In the genomic region with DNA sequence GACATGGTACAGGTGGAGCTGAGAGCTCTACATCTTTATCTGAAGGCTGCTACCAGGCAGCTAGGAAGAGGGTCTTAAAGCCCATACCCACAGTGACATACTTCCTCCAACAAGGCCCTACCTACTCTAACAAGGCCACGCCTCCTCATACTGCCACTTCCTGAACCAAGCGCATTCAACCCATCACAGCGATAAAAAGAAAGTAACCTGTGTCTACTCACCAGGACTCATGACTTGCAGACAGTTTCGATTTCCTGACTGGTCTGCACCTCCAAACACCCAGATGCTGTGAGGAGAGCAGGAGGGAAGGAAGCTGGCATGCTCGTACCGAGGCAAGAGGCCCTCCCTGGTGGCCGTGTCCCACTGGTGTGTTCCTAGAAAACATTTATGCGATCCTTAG, we compare ENCODE assay signal across 15 mouse cellular contexts. TPM values are rescaled to one million over a fixed set of nuclear protein-coding genes. Genes with fewer than 3 reads are reported as not detected.
A peak's percentile ranks its signal among the peaks of the same experiment; 100 is the strongest.
DNase-seq lines count a peak whose midpoint lies in the region; ATAC-seq and TF ChIP-seq lines count a peak whose summit lies in the region.
"Had no signal": no experiment of that assay in that cellular context is flagged by ENCODE, and none has a peak within 500 bp of the region (broad histone marks: within the 10 kb centered on the region; RNA-seq: fewer than 3 reads in every experiment).

No protein-coding gene starts in this region.

- peak; percentile 28 for DNase-seq in R1 (ENCODE audit: low read depth, low spot score)
- DNase-seq in thymus, adult 2 months: peak; percentile 69
- DNase-seq in embryonic facial prominence, embryonic 10.5 days (ENCODE audit: low spot score): no peak
- no peak for DNase-seq in neural tube, embryonic 10.5 days (ENCODE audit: extremely low spot score, low spot score)
- DNase-seq in MN1 (ENCODE audit: low spot score): no peak
- DNase-seq: adrenal gland, adult 8-10 months; cerebellum, adult 18-20 months; kidney, postnatal 14 days; lung, embryonic 14.5 days had no signal

- no peak overlapping the region for H3K9ac ChIP-seq in forebrain, embryonic 13.5 days
- H3K9ac ChIP-seq: heart, embryonic 13.5 days; hindbrain, embryonic 15.5 days; lung, embryonic 14.5 days had no signal

- H3K27ac ChIP-seq in thymus, adult 2 months (ENCODE audit: control insufficient read depth, insufficient read depth, low read length): peak overlapping the region; percentile 63
- H3K27ac ChIP-seq in embryonic facial prominence, embryonic 10.5 days (replicated peaks): no peak overlapping the region
- H3K27ac ChIP-seq in forebrain, embryonic 13.5 days: no peak overlapping the region
- H3K27ac ChIP-seq: heart, embryonic 13.5 days; hindbrain, embryonic 15.5 days had no signal

- H3K4me1 ChIP-seq in thymus, adult 2 months (replicated peaks; ENCODE audit: control insufficient read depth, insufficient read depth, low read length): peaks cover 3% of the 10 kb centered on the region
- H3K4me1 ChIP-seq in embryonic facial prominence, embryonic 10.5 days: no peaks in the 10 kb centered on the region
- no peaks in the 10 kb centered on the region for H3K4me1 ChIP-seq in forebrain, embryonic 13.5 days
- H3K4me1 ChIP-seq: hindbrain, embryonic 15.5 days had no signal

- TF ChIP-seq CTCF in thymus, adult 2 months (IDR thresholded peaks at IDR 0.05; ENCODE audit: borderline replicate concordance, control insufficient read depth, extremely low read depth, insufficient read depth, low read length, poor library complexity): no peak

- no peaks in the 10 kb centered on the region for H3K9me3 ChIP-seq in embryonic facial prominence, embryonic 10.5 days
- no peaks in the 10 kb centered on the region for H3K9me3 ChIP-seq in forebrain, embryonic 13.5 days (replicated peaks)
- H3K9me3 ChIP-seq: hindbrain, embryonic 15.5 days had no signal

- 3% methylated on average over 8 of the region's 8 CpGs for WGBS in thymus, adult 2 months
- WGBS in embryonic facial prominence, embryonic 10.5 days: 95% methylated on average over 8 of the region's 8 CpGs
- 91% methylated on average over 8 of the region's 8 CpGs for WGBS in forebrain, embryonic 13.5 days

- peak; percentile 83 for ATAC-seq in granulocyte monocyte progenitor cell, adult 5-6 weeks (replicated peaks; ENCODE audit: poor library complexity, severe bottlenecking)
- peak; percentile 91 for ATAC-seq in megakaryocyte progenitor cell, adult 5-6 weeks (replicated peaks; ENCODE audit: poor library complexity)
- no peak for ATAC-seq in forebrain, embryonic 13.5 days

- H3K4me2 ChIP-seq in forebrain, embryonic 13.5 days: no peak overlapping the region
- H3K4me2 ChIP-seq: heart, embryonic 13.5 days; hindbrain, embryonic 15.5 days; lung, embryonic 14.5 days had no signal

- no peaks in the 10 kb centered on the region for H3K27me3 ChIP-seq in thymus, adult 2 months (ENCODE audit: control insufficient read depth, insufficient read depth, low read length)
- H3K27me3 ChIP-seq in embryonic facial prominence, embryonic 10.5 days (replicated peaks; ENCODE audit: low read depth, poor library complexity, severe bottlenecking): no peaks in the 10 kb centered on the region
- no peaks in the 10 kb centered on the region for H3K27me3 ChIP-seq in forebrain, embryonic 13.5 days
- H3K27me3 ChIP-seq: heart, embryonic 13.5 days; hindbrain, embryonic 15.5 days had no signal

- peak overlapping the region; percentile 52 for H3K4me3 ChIP-seq in thymus, adult 2 months (ENCODE audit: control insufficient read depth, insufficient read depth, low read length)
- no peak overlapping the region for H3K4me3 ChIP-seq in embryonic facial prominence, embryonic 10.5 days
- no peak overlapping the region for H3K4me3 ChIP-seq in forebrain, embryonic 13.5 days
- H3K4me3 ChIP-seq: heart, embryonic 13.5 days; hindbrain, embryonic 15.5 days had no signal

- TF ChIP-seq POLR2A in thymus, adult 2 months (IDR thresholded peaks at IDR 0.05; ENCODE audit: control insufficient read depth, extremely low read depth, insufficient read depth, low read length, poor library complexity): no peak

- H3K36me3 ChIP-seq in thymus, adult 2 months (ENCODE audit: control insufficient read depth, insufficient read depth, low read length): no peaks in the 10 kb centered on the region
- peaks cover 72% of the 10 kb centered on the region for H3K36me3 ChIP-seq in embryonic facial prominence, embryonic 10.5 days (replicated peaks)
- H3K36me3 ChIP-seq in forebrain, embryonic 13.5 days (ENCODE audit: poor library complexity, severe bottlenecking): peaks cover 35% of the 10 kb centered on the region

RNA-seq across cellular contexts. Expression of gene Rabepk, which starts 9.4 kb away (rescaled TPM):
- total RNA-seq in granulocyte monocyte progenitor cell, adult 5-6 weeks (2014; fragmentation: Nextera tagmentation): 31.3 and 33.6 TPM in 2 replicates
- total RNA-seq in granulocyte monocyte progenitor cell, adult 5-6 weeks (2017): 38.0 and 49.0 TPM in 2 replicates
- total RNA-seq in megakaryocyte progenitor cell, adult 5-6 weeks (2015): 18.1 and 21.7 TPM in 2 replicates
- total RNA-seq in megakaryocyte progenitor cell, adult 5-6 weeks (2017): 40.4 and 52.7 TPM in 2 replicates
- polyA plus RNA-seq in thymus, adult 2 months (2012; rRNA removed): 27.2 and 31.1 TPM in 2 replicates
- polyA plus RNA-seq in embryonic facial prominence, embryonic 10.5 days (2016; fragmentation: Nextera tagmentation; extraction: Ambion mirVana): 39.3 and 44.2 TPM in 2 replicates
- 27.2 and 29.8 TPM in 2 replicates for polyA plus RNA-seq in forebrain, embryonic 13.5 days (2015; fragmentation: Nextera tagmentation; extraction: Ambion mirVana)

RNA-seq across cellular contexts. Expression of gene Hspa5, which starts 18.5 kb away (rescaled TPM):
- total RNA-seq in granulocyte monocyte progenitor cell, adult 5-6 weeks (2014; fragmentation: Nextera tagmentation): 559 and 592 TPM in 2 replicates
- 1,947 and 2,193 TPM in 2 replicates for total RNA-seq in granulocyte monocyte progenitor cell, adult 5-6 weeks (2017)
- 536 and 641 TPM in 2 replicates for total RNA-seq in megakaryocyte progenitor cell, adult 5-6 weeks (2015)
- total RNA-seq in megakaryocyte progenitor cell, adult 5-6 weeks (2017): 1,697 and 1,773 TPM in 2 replicates
- polyA plus RNA-seq in thymus, adult 2 months (2012; rRNA removed): 376 and 377 TPM in 2 replicates
- 908 and 968 TPM in 2 replicates for polyA plus RNA-seq in embryonic facial prominence, embryonic 10.5 days (2016; fragmentation: Nextera tagmentation; extraction: Ambion mirVana)
- polyA plus RNA-seq in forebrain, embryonic 13.5 days (2015; fragmentation: Nextera tagmentation; extraction: Ambion mirVana): 424 and 446 TPM in 2 replicates

RNA-seq across cellular contexts. Expression of gene Gapvd1, which starts 35.2 kb away (rescaled TPM):
- 50.1 and 65.5 TPM in 2 replicates for total RNA-seq in granulocyte monocyte progenitor cell, adult 5-6 weeks (2014; fragmentation: Nextera tagmentation)
- 56.7 and 70.8 TPM in 2 replicates for total RNA-seq in granulocyte monocyte progenitor cell, adult 5-6 weeks (2017)
- 45.4 and 56.7 TPM in 2 replicates for total RNA-seq in megakaryocyte progenitor cell, adult 5-6 weeks (2015)
- total RNA-seq in megakaryocyte progenitor cell, adult 5-6 weeks (2017): 73.4 and 83.3 TPM in 2 replicates
- polyA plus RNA-seq in thymus, adult 2 months (2012; rRNA removed): 36.9 and 39.4 TPM in 2 replicates
- 80.6 and 87.1 TPM in 2 replicates for polyA plus RNA-seq in embryonic facial prominence, embryonic 10.5 days (2016; fragmentation: Nextera tagmentation; extraction: Ambion mirVana)
- polyA plus RNA-seq in forebrain, embryonic 13.5 days (2015; fragmentation: Nextera tagmentation; extraction: Ambion mirVana): 112 and 123 TPM in 2 replicates

RNA-seq across cellular contexts. Expression of gene Fbxw2, which starts 35.8 kb away (rescaled TPM):
- 42.7 and 63.4 TPM in 2 replicates for total RNA-seq in granulocyte monocyte progenitor cell, adult 5-6 weeks (2014; fragmentation: Nextera tagmentation)
- total RNA-seq in granulocyte monocyte progenitor cell, adult 5-6 weeks (2017): 52.8 and 56.7 TPM in 2 replicates
- 47.7 and 48.8 TPM in 2 replicates for total RNA-seq in megakaryocyte progenitor cell, adult 5-6 weeks (2015)
- total RNA-seq in megakaryocyte progenitor cell, adult 5-6 weeks (2017): 49.1 and 54.3 TPM in 2 replicates
- 55.4 and 58.2 TPM in 2 replicates for polyA plus RNA-seq in thymus, adult 2 months (2012; rRNA removed)
- 77.3 and 79.0 TPM in 2 replicates for polyA plus RNA-seq in embryonic facial prominence, embryonic 10.5 days (2016; fragmentation: Nextera tagmentation; extraction: Ambion mirVana)
- 86.8 and 103 TPM in 2 replicates for polyA plus RNA-seq in forebrain, embryonic 13.5 days (2015; fragmentation: Nextera tagmentation; extraction: Ambion mirVana)

RNA-seq across cellular contexts. Expression of gene Gm34653, which starts 42.5 kb away (rescaled TPM):
- total RNA-seq in granulocyte monocyte progenitor cell, adult 5-6 weeks (2014; fragmentation: Nextera tagmentation): not detected in 2 replicates
- not detected in 2 replicates for total RNA-seq in granulocyte monocyte progenitor cell, adult 5-6 weeks (2017)
- 0.64 TPM in 1 of 2 replicates, not detected in the other for total RNA-seq in megakaryocyte progenitor cell, adult 5-6 weeks (2015)
- not detected in 2 replicates for total RNA-seq in megakaryocyte progenitor cell, adult 5-6 weeks (2017)
- polyA plus RNA-seq in thymus, adult 2 months (2012; rRNA removed): not detected in 2 replicates
- polyA plus RNA-seq in embryonic facial prominence, embryonic 10.5 days (2016; fragmentation: Nextera tagmentation; extraction: Ambion mirVana): 0.09 TPM in 1 of 2 replicates, not detected in the other
- polyA plus RNA-seq in forebrain, embryonic 13.5 days (2015; fragmentation: Nextera tagmentation; extraction: Ambion mirVana): 0.10 TPM in 1 of 2 replicates, not detected in the other
- polyA plus RNA-seq: embryonic facial prominence, embryonic 14.5 days; heart, embryonic 13.5 days; hindbrain, embryonic 15.5 days; lung, embryonic 14.5 days had no signal

Comparison
In these comparisons a context has a peak if more than half of its experiments do, and no peak if none do; other contexts are left out.
1. DNase-seq: peak in R1 (single experiment) and thymus, adult 2 months (single experiment); none in embryonic facial prominence, embryonic 10.5 days (single experiment), neural tube, embryonic 10.5 days (single experiment) and MN1 (single experiment).